Mouse (Mus musculus): ENCODE measurements around the gene Slc12a8. TPM values are rescaled to one million over a fixed set of nuclear protein-coding genes. Genes with fewer than 3 reads are reported as not detected.
A peak's percentile ranks its signal among the peaks of the same experiment; 100 is the strongest.

Gene Slc12a8
- total RNA-seq, 2 experiments from 2014 or later = 1.1 to 1.4 TPM

GRCm38 (mm10) chr16:33578462-33578861 lies 61.3 kb downstream of the Slc12a8 start:
- DNase-seq (ENCODE audit: extremely low spot score in 1 of 2, low spot score in 2 of 2) = no peak
- intact Hi-C loops (cut with DNase I) = no loop called here

- no peak for DNase-seq (ENCODE audit: extremely low spot score in 1 of 2, low spot score in 2 of 2)
- intact Hi-C loops (cut with DNase I) = no loop called here
Observed at GRCm38 (mm10) chr16:33580331-33580730, 63.2 kb downstream of the Slc12a8 start.

- intact Hi-C loops (cut with DNase I) = no loop called here
- DNase-seq (ENCODE audit: extremely low spot score in 1 of 2, low spot score in 2 of 2) = peak in 1 of 2 experiments; percentile 65
Observed at GRCm38 (mm10) chr16:33580736-33581241, 63.7 kb downstream of the Slc12a8 start.

GRCm38 (mm10) chr16:33581661-33582099 lies 64.6 kb downstream of the Slc12a8 start:
- intact Hi-C loops (cut with DNase I) = no loop called here

GRCm38 (mm10) chr16:33582495-33582894 lies 65.4 kb downstream of the Slc12a8 start:
- intact Hi-C loops (cut with DNase I) = no loop called here
- no peak for DNase-seq (ENCODE audit: extremely low spot score in 1 of 2, low spot score in 2 of 2)

More at GRCm38 (mm10) chr16:33581661-33582099, 64.6 kb downstream of the Slc12a8 start:
- peak in 1 of 2 experiments; percentile 73 for DNase-seq (ENCODE audit: extremely low spot score in 1 of 2, low spot score in 2 of 2)

- intact Hi-C loops (cut with DNase I) = no loop called here
- DNase-seq (ENCODE audit: extremely low spot score in 1 of 2, low spot score in 2 of 2) = no peak
Observed at GRCm38 (mm10) chr16:33583333-33583732, 66.2 kb downstream of the Slc12a8 start.

GRCm38 (mm10) chr16:33583881-33584454 lies 66.8 kb downstream of the Slc12a8 start:
- intact Hi-C loops (cut with DNase I) = no loop called here
- DNase-seq (ENCODE audit: extremely low spot score in 1 of 2, low spot score in 2 of 2) = peak in 1 of 2 experiments; percentile 88

- intact Hi-C loops (cut with DNase I) = no loop called here
- DNase-seq (ENCODE audit: extremely low spot score in 1 of 2, low spot score in 2 of 2) = peak in 1 of 2 experiments; percentile 54
Observed at GRCm38 (mm10) chr16:33584455-33585082, 67.4 kb downstream of the Slc12a8 start.

- intact Hi-C loops (cut with DNase I) = no loop called here
- DNase-seq (ENCODE audit: extremely low spot score in 1 of 2, low spot score in 2 of 2) = no peak
Observed at GRCm38 (mm10) chr16:33585083-33585460, 67.9 kb downstream of the Slc12a8 start.

- DNase-seq (ENCODE audit: extremely low spot score in 1 of 2, low spot score in 2 of 2) = no peak
- intact Hi-C loops (cut with DNase I) = no loop called here
Observed at GRCm38 (mm10) chr16:33587283-33588127, 70.4 kb downstream of the Slc12a8 start.

GRCm38 (mm10) chr16:33588845-33589244 lies 71.7 kb downstream of the Slc12a8 start:
- DNase-seq (ENCODE audit: extremely low spot score in 1 of 2, low spot score in 2 of 2) = no peak
- intact Hi-C loops (cut with DNase I) = no loop called here

GRCm38 (mm10) chr16:33590438-33590837 lies 73.3 kb downstream of the Slc12a8 start:
- intact Hi-C loops (cut with DNase I) = no loop called here
- no peak for DNase-seq (ENCODE audit: extremely low spot score in 1 of 2, low spot score in 2 of 2)

GRCm38 (mm10) chr16:33591390-33592067 lies 74.4 kb downstream of the Slc12a8 start:
- intact Hi-C loops (cut with DNase I) = no loop called here

GRCm38 (mm10) chr16:33592286-33592685 lies 75.2 kb downstream of the Slc12a8 start:
- no peak for DNase-seq (ENCODE audit: extremely low spot score in 1 of 2, low spot score in 2 of 2)
- intact Hi-C loops (cut with DNase I) = no loop called here

More at GRCm38 (mm10) chr16:33591390-33592067, 74.4 kb downstream of the Slc12a8 start:
- no peak for DNase-seq (ENCODE audit: extremely low spot score in 1 of 2, low spot score in 2 of 2)

GRCm38 (mm10) chr16:33593467-33593866 lies 76.3 kb downstream of the Slc12a8 start:
- DNase-seq (ENCODE audit: extremely low spot score in 1 of 2, low spot score in 2 of 2) = no peak
- intact Hi-C loops (cut with DNase I) = no loop called here

- DNase-seq (ENCODE audit: extremely low spot score in 1 of 2, low spot score in 2 of 2) = peak in 1 of 2 experiments; percentile 63
- intact Hi-C loops (cut with DNase I) = no loop called here
Observed at GRCm38 (mm10) chr16:33594037-33594771, 77.1 kb downstream of the Slc12a8 start.

- no peak for DNase-seq (ENCODE audit: extremely low spot score in 1 of 2, low spot score in 2 of 2)
- intact Hi-C loops (cut with DNase I) = no loop called here
Observed at GRCm38 (mm10) chr16:33595235-33595769, 78.2 kb downstream of the Slc12a8 start.

- intact Hi-C loops (cut with DNase I) = no loop called here
- DNase-seq (ENCODE audit: extremely low spot score in 1 of 2, low spot score in 2 of 2) = no peak
Observed at GRCm38 (mm10) chr16:33596213-33596612, 79.1 kb downstream of the Slc12a8 start.
